20 mouse cellular contexts compared by ENCODE assay signal in genomic region chr8:119978770-119979381, GRCm38 (mm10). TPM values are rescaled to one million over a fixed set of nuclear protein-coding genes. Genes with fewer than 3 reads are reported as not detected.
DNase-seq lines count a peak whose midpoint lies in the region; ATAC-seq and TF ChIP-seq lines count a peak whose summit lies in the region.
"Had no signal": no experiment of that assay in that cellular context is flagged by ENCODE, and none has a peak within 500 bp of the region (broad histone marks: within the 10 kb centered on the region; RNA-seq: fewer than 3 reads in every experiment).

No protein-coding gene starts in this region.

- dilution Hi-C loops in CH12.LX (cut with MboI; ENCODE audit: extremely low pct_ligation_motif_present, extremely low pct_unique_long_range_greater_than_20kb, low sequenced_read_pairs) = no loop called here

- WGBS in forebrain, embryonic 10.5 days = 77% methylated on average over 11 of the region's 11 CpGs
- WGBS in kidney, adult 2 months = 67% methylated on average over 11 of the region's 11 CpGs

- H3K9ac ChIP-seq in CH12.LX (ENCODE audit: insufficient read depth, low read depth) = no peak overlapping the region
- H3K9ac ChIP-seq: midbrain, embryonic 12.5 days; neural tube, embryonic 15.5 days had no signal

- H3K4me2 ChIP-seq in CH12.LX (ENCODE audit: insufficient read depth, low read depth, poor library complexity, severe bottlenecking) = peak overlapping the region; percentile 64
- H3K4me2 ChIP-seq: midbrain, embryonic 12.5 days; neural tube, embryonic 15.5 days had no signal

- no peaks in the 10 kb centered on the region for H3K79me2 ChIP-seq in CH12.LX (replicated peaks; ENCODE audit: control insufficient read depth, extremely low read depth, insufficient read depth, poor library complexity, severe bottlenecking)

- H3K4me3 ChIP-seq in CH12.LX (replicated peaks in 1 of 3; ENCODE audit: low read depth in 2 of 3, low read length in 2 of 3, poor library complexity in 1 of 3) = peak overlapping the region in 2 of 3 experiments; percentile 3 to 17
- H3K4me3 ChIP-seq in brown adipose tissue, adult 24 weeks (ENCODE audit: insufficient read depth, low read depth, low read length) = no peak overlapping the region
- H3K4me3 ChIP-seq in forebrain, embryonic 10.5 days = no peak overlapping the region
- H3K4me3 ChIP-seq in kidney, adult 2 months (ENCODE audit: insufficient read depth, low read depth, low read length) = no peak overlapping the region
- H3K4me3 ChIP-seq: heart, embryonic 10.5 days; midbrain, embryonic 12.5 days; myocyte; neural tube, embryonic 15.5 days had no signal

- H3K36me3 ChIP-seq in CH12.LX (replicated peaks in 1 of 2; ENCODE audit: control insufficient read depth in 1 of 2, insufficient read depth in 1 of 2, low read length in 1 of 2) = no peaks in the 10 kb centered on the region
- no peaks in the 10 kb centered on the region for H3K36me3 ChIP-seq in forebrain, embryonic 10.5 days (replicated peaks)
- no peaks in the 10 kb centered on the region for H3K36me3 ChIP-seq in kidney, adult 2 months (ENCODE audit: control insufficient read depth, insufficient read depth, low read length)
- H3K36me3 ChIP-seq: heart, embryonic 10.5 days; midbrain, embryonic 12.5 days; neural tube, embryonic 15.5 days had no signal

- no peak overlapping the region for H3K27ac ChIP-seq in CH12.LX (ENCODE audit: insufficient read depth, low read depth)
- 0 out of 2 replicates have a peak overlapping the region, but pooled peaks have one; percentile 2 for H3K27ac ChIP-seq in brown adipose tissue, adult 24 weeks (replicated peaks; ENCODE audit: low read depth, low read length)
- H3K27ac ChIP-seq in forebrain, embryonic 10.5 days = no peak overlapping the region
- no peak overlapping the region for H3K27ac ChIP-seq in kidney, adult 2 months (ENCODE audit: insufficient read depth, low read depth, low read length)
- H3K27ac ChIP-seq: heart, embryonic 10.5 days; midbrain, embryonic 12.5 days; neural tube, embryonic 15.5 days had no signal

- no peak for TF ChIP-seq CTCF in CH12.LX (conservative IDR thresholded peaks at IDR 0.05 in 1 of 2, IDR thresholded peaks at IDR 0.05 in 1 of 2; ENCODE audit: low read depth in 2 of 2, low read length in 2 of 2)
- no peak for TF ChIP-seq CTCF in kidney, adult 2 months (conservative IDR thresholded peaks at IDR 0.05; ENCODE audit: insufficient read depth, insufficient read length, low read depth, low read length)

- intact Hi-C loops in heart, postnatal 14 days (cut with DNase I) = no loop called here
- intact Hi-C loops in gastrocnemius, postnatal 14 days (cut with DNase I; ENCODE audit: low total_unique reads) = no loop called here

- peak; percentile 69 for ATAC-seq in common myeloid progenitor, adult 5-6 weeks (replicated peaks; ENCODE audit: low read depth, poor library complexity, severe bottlenecking)
- ATAC-seq: hindbrain, embryonic 16.5 days had no signal

- H3K4me1 ChIP-seq in CH12.LX (ENCODE audit: control insufficient read depth in 1 of 2, insufficient read depth in 2 of 2) = peaks cover 8 to 12% of the 10 kb centered on the region in 2 experiments
- peaks cover 3% of the 10 kb centered on the region; the same call in 1 of the 2 replicates for H3K4me1 ChIP-seq in brown adipose tissue, adult 24 weeks (ENCODE audit: control insufficient read depth, insufficient read depth, insufficient read length, low read length)
- 0 out of 2 replicates have a peak, but pooled peaks cover 5% of the 10 kb centered on the region for H3K4me1 ChIP-seq in forebrain, embryonic 10.5 days
- no peaks in the 10 kb centered on the region for H3K4me1 ChIP-seq in kidney, adult 2 months (ENCODE audit: control insufficient read depth, insufficient read depth, low read length)
- H3K4me1 ChIP-seq: midbrain, embryonic 12.5 days; neural tube, embryonic 15.5 days had no signal

- TF ChIP-seq RAD21 in CH12.LX (IDR thresholded peaks at IDR 0.05; ENCODE audit: low read depth, low read length) = no peak

- no peak for TF ChIP-seq POLR2A in CH12.LX (IDR thresholded peaks at IDR 0.05; ENCODE audit: low read depth, low read length)
- no peak for TF ChIP-seq POLR2A in kidney, adult 2 months (IDR thresholded peaks at IDR 0.05; ENCODE audit: low read depth, low read length)

- peaks cover 12% of the 10 kb centered on the region for H3K27me3 ChIP-seq in CH12.LX (replicated peaks)
- H3K27me3 ChIP-seq in forebrain, embryonic 10.5 days (ENCODE audit: poor library complexity, severe bottlenecking) = no peaks in the 10 kb centered on the region
- H3K27me3 ChIP-seq in kidney, adult 2 months (replicated peaks; ENCODE audit: control insufficient read depth, insufficient read depth, low read length) = no peaks in the 10 kb centered on the region
- H3K27me3 ChIP-seq: midbrain, embryonic 12.5 days; neural tube, embryonic 15.5 days had no signal

- in situ Hi-C loops in CH12.LX (cut with MboI; ENCODE audit: low pct_ligation_motif_present, low pct_unique_long_range_greater_than_20kb, low sequenced_read_pairs) = no loop called here

- H3K9me3 ChIP-seq in CH12.LX (replicated peaks; ENCODE audit: low read length) = no peaks in the 10 kb centered on the region
- H3K9me3 ChIP-seq in forebrain, embryonic 10.5 days = no peaks in the 10 kb centered on the region
- H3K9me3 ChIP-seq: heart, embryonic 10.5 days; midbrain, embryonic 12.5 days; neural tube, embryonic 15.5 days had no signal

- peak; percentile 91 for DNase-seq in heart, adult 11 months
- DNase-seq in heart, postnatal 14 days = no peak
- DNase-seq in CH12.LX (ENCODE audit: extremely low read depth) = peak; percentile 44
- DNase-seq in gastrocnemius, postnatal 14 days = no peak
- DNase-seq in forebrain, embryonic 10.5 days (ENCODE audit: extremely low spot score, low spot score) = no peak
- no peak for DNase-seq in kidney, adult 2 months
- DNase-seq: gastrocnemius, postnatal 10 days; kidney, adult 8-10 months; liver; lung, adult 18-20 months; lung, postnatal 36 days; right cerebral cortex, postnatal 4 days; thymus, postnatal 4 days had no signal

- TF ChIP-seq EP300 in CH12.LX (IDR thresholded peaks at IDR 0.05; ENCODE audit: low read length) = peak; percentile 36; the same call in 1 of the 2 replicates

TF ChIP-seq in CH12.LX, 34 proteins besides CTCF, POLR2A, EP300 and RAD21 (continues in another document):
- TF ChIP-seq MAFK (IDR thresholded peaks at IDR 0.05; ENCODE audit: insufficient replicate concordance, low read length) (no peak), MYC (IDR thresholded peaks at IDR 0.05; ENCODE audit: low read depth, low read length) (no peak), MAX (IDR thresholded peaks at IDR 0.05; ENCODE audit: low read length) (no peak), SMC3 (IDR thresholded peaks at IDR 0.05; ENCODE audit: low read depth, low read length) (no peak), ETS1 (conservative IDR thresholded peaks at IDR 0.05; ENCODE audit: low read depth, low read length) (peak; percentile 25; the same call in 1 of the 2 replicates), RCOR1 (conservative IDR thresholded peaks at IDR 0.05; ENCODE audit: low read depth, low read length) (no peak), PAX5 (IDR thresholded peaks at IDR 0.05; ENCODE audit: low read length) (no peak), USF2 (conservative IDR thresholded peaks at IDR 0.05; ENCODE audit: low read depth, low read length) (no peak), IRF4 (IDR thresholded peaks at IDR 0.05; ENCODE audit: low read depth, low read length) (no peak), UBTF (IDR thresholded peaks at IDR 0.05; ENCODE audit: low read depth, low read length) (no peak), NRF1 (IDR thresholded peaks at IDR 0.05; ENCODE audit: low read depth, low read length) (no peak), BHLHE40 (IDR thresholded peaks at IDR 0.05; ENCODE audit: low read depth, low read length) (peak; percentile 21; the same call in 1 of the 2 replicates), NELFE (IDR thresholded peaks at IDR 0.05; ENCODE audit: low read depth, low read length) (no peak), ELF1 (IDR thresholded peaks at IDR 0.05; ENCODE audit: low read depth, low read length) (0 out of 2 replicates have a peak, but pooled peaks have one; percentile 40), POLR2AphosphoS2 (IDR thresholded peaks at IDR 0.05; ENCODE audit: low read depth, low read length) (no peak), MAZ (IDR thresholded peaks at IDR 0.05; ENCODE audit: low read depth, low read length) (no peak), JUND (conservative IDR thresholded peaks at IDR 0.05; ENCODE audit: low read depth, low read length) (no peak), JUN (IDR thresholded peaks at IDR 0.05; ENCODE audit: insufficient read depth, low read depth, low read length) (no peak), ZNF384 (IDR thresholded peaks at IDR 0.05; ENCODE audit: low read depth, low read length) (no peak), HCFC1 (IDR thresholded peaks at IDR 0.05; ENCODE audit: low read depth, low read length) (no peak), USF1 (IDR thresholded peaks at IDR 0.05; ENCODE audit: low read depth, low read length) (no peak), ZKSCAN1 (IDR thresholded peaks at IDR 0.05; ENCODE audit: borderline replicate concordance, low read depth, low read length) (no peak), TBP (conservative IDR thresholded peaks at IDR 0.05; ENCODE audit: low read depth, low read length) (peak; percentile 91), SIN3A (IDR thresholded peaks at IDR 0.05; ENCODE audit: low read length) (no peak), TCF12 (IDR thresholded peaks at IDR 0.05; ENCODE audit: low read depth, low read length) (no peak), MXI1 (IDR thresholded peaks at IDR 0.05; ENCODE audit: low read depth, low read length) (peak; percentile 69; the same call in 1 of the 2 replicates), E2F4 (IDR thresholded peaks at IDR 0.05; ENCODE audit: insufficient replicate concordance, low read depth, low read length) (no peak), CHD2 (IDR thresholded peaks at IDR 0.05; ENCODE audit: low read length) (0 out of 2 replicates have a peak, but pooled peaks have one; percentile 8), ZC3H11A (IDR thresholded peaks at IDR 0.05; ENCODE audit: low read depth, low read length) (no peak), GABPA (IDR thresholded peaks at IDR 0.05; ENCODE audit: insufficient replicate concordance, low read depth, low read length) (no peak)

RNA-seq across cellular contexts. Expression of gene Crispld2, which starts 13.4 kb away (rescaled TPM):
- total RNA-seq in heart, postnatal 14 days (2021) = 10 to 100 TPM; 16.9 to 17.6 TPM
- total RNA-seq in CH12.LX (2012; rRNA removed) (0.04 TPM in 1 of 2 replicates, not detected in the other), CH12.LX (2014; rRNA removed) (not detected in 2 replicates)
- not detected in 2 replicates for polyA plus RNA-seq in CH12.LX (2012; ENCODE audit: insufficient read length, low read depth)
- 6.9 and 8.3 TPM in 2 replicates for polyA plus RNA-seq in brown adipose tissue, adult 24 weeks (2012; ENCODE audit: insufficient read depth, insufficient read length, missing spikeins)
- total RNA-seq in common myeloid progenitor, adult 5-6 weeks (2017) = 0.10 TPM in 1 of 2 replicates, not detected in the other
- 1 to 10 TPM; 5.7 to 5.9 TPM for total RNA-seq in gastrocnemius, postnatal 14 days (2021)
- polyA plus RNA-seq in forebrain, embryonic 10.5 days (2016; fragmentation: Nextera tagmentation; extraction: Ambion mirVana) = 2.4 and 2.5 TPM in 2 replicates
- 16.7 and 19.7 TPM in 2 replicates for polyA plus RNA-seq in kidney, adult 2 months (2012; rRNA removed)

Comparison
In these comparisons a context has a peak if more than half of its experiments do, and no peak if none do; other contexts are left out.
1. DNase-seq: peak in heart, adult 11 months (single experiment) and CH12.LX (single experiment); none in heart, postnatal 14 days (0 of 2), gastrocnemius, postnatal 14 days (single experiment), forebrain, embryonic 10.5 days (single experiment) and kidney, adult 2 months (single experiment).
2. H3K4me3 ChIP-seq: peak in CH12.LX (2 of 3); none in brown adipose tissue, adult 24 weeks (single experiment), forebrain, embryonic 10.5 days (single experiment) and kidney, adult 2 months (single experiment).